Mouse (Mus musculus): ENCODE results near the gene Pafah1b3. TPM values are rescaled to one million over a fixed set of nuclear protein-coding genes. Genes with fewer than 3 reads are reported as not detected.

The Pafah1b3 gene
- total and polyA plus RNA-seq, 2 experiments from 2014 or later, result 484 to 534 TPM

DNA sequence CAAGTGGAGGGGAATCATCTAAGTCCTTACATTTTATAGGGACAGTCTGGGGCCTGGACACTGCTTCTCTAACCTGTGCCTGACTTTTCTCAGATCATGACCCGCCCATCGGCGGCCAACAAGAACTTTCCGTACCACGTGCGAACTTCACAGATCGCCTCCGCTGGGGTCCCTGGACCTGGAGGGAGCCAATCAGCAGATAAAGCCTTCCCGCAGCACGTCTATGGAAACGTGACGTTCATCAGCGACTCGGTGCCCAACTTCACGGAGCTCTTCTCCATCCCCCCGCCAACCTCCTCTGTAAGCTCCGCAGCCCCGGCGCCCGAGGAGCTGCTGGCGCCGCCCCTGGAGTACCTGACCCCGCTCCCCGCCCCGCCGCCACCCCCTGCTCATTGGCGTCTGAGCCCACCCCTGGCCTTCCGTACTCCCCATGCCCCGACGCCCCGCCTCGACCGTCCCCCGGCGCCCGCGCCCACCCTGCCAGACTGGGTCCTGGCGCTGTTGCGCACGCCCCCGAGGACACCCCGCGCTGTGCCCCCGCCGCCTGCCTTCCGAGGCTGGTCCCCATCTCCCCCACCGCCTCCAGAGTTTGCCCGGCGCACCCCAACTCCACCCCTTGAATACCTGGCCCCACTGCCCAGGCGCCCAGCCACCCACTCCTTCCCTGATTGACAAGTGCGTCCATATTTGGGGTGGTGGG is 17.0 kb upstream of the Pafah1b3 start:
- Histone ChIP-seq H3K4me1 (ENCODE audit: insufficient read depth, low read length) (peaks cover 13% of the 10 kb centered on the region; the same call in 1 of the 2 replicates), H3K9ac (replicated peaks; ENCODE audit: low read length) (peak overlapping the region; percentile 37; the same call in 1 of the 2 replicates), H3K27me3 (ENCODE audit: insufficient read depth, low read length) (peaks cover 16% of the 10 kb centered on the region; the same call in 1 of the 2 replicates), H3K36me3 (ENCODE audit: insufficient read depth, low read length) (no peaks in the 10 kb centered on the region), H3K27ac (peak overlapping the region; percentile 60; the same call in 1 of the 2 replicates), H3K4me3 (ENCODE audit: low read length) (peak overlapping the region; percentile 32), H3K4me2 (ENCODE audit: low read depth, low read length) (peak overlapping the region; percentile 58), H3K9me3 (ENCODE audit: low read length) (no peaks in the 10 kb centered on the region)
- DNase-seq (ENCODE audit: low spot score) (no peak), ATAC-seq (no peak)
- 7% methylated on average over 39 of the region's 51 CpGs for WGBS
- TF ChIP-seq CTCF (IDR thresholded peaks at IDR 0.05; ENCODE audit: low read depth), result no peak

DNA sequence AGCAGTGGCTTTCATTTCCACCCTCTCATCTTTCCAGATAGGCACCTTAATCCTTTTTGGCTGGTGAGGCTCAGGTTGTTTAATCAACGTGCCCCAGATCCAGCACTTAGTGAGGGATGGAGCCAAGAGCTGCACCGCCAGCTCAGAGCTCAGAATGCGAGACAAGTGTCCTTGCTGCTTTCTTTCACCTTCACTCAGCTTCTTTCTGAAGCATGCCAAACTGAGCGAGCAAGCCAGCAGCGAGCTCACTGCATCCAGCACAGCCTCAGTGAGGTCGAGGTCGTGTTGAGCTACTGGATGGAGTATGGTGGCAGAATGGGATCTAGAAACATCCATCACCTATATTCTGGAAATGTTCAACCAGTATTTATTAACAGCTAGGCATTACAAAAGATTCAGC is 15.5 kb upstream of the Pafah1b3 start:
- H3K27me3 ChIP-seq (ENCODE audit: insufficient read depth, low read length), result peaks cover 16% of the 10 kb centered on the region; the same call in 1 of the 2 replicates
- 53% methylated on average over 7 of the region's 7 CpGs for WGBS
- 0 out of 2 replicates have a peak, but pooled peaks cover 3% of the 10 kb centered on the region for H3K36me3 ChIP-seq (ENCODE audit: insufficient read depth, low read length)
- H3K4me1 ChIP-seq (ENCODE audit: insufficient read depth, low read length), result peaks cover 10% of the 10 kb centered on the region; the same call in 1 of the 2 replicates
- H3K4me3 ChIP-seq (ENCODE audit: low read length), result no peak overlapping the region
- no peak overlapping the region for H3K4me2 ChIP-seq (ENCODE audit: low read depth, low read length)
- no peak for DNase-seq (ENCODE audit: low spot score)
- no peak overlapping the region for H3K27ac ChIP-seq
- H3K9ac ChIP-seq (replicated peaks; ENCODE audit: low read length), result no peak overlapping the region
- H3K9me3 ChIP-seq (ENCODE audit: low read length), result no peaks in the 10 kb centered on the region
- no peak for ATAC-seq
- no peak for TF ChIP-seq CTCF (IDR thresholded peaks at IDR 0.05; ENCODE audit: low read depth)

GRCm38 (mm10) chr7:25311193-25311592 is 13.4 kb upstream of the Pafah1b3 start:
- H3K27me3 ChIP-seq (ENCODE audit: insufficient read depth, low read length), result peaks cover 16% of the 10 kb centered on the region; the same call in 1 of the 2 replicates
- H3K4me3 ChIP-seq (ENCODE audit: low read length), result no peak overlapping the region
- peaks cover 10% of the 10 kb centered on the region; the same call in 1 of the 2 replicates for H3K4me1 ChIP-seq (ENCODE audit: insufficient read depth, low read length)
- no peaks in the 10 kb centered on the region for H3K9me3 ChIP-seq (ENCODE audit: low read length)
- TF ChIP-seq CTCF (IDR thresholded peaks at IDR 0.05; ENCODE audit: low read depth), result no peak
- DNase-seq (ENCODE audit: low spot score) (no peak), ATAC-seq (no peak)
- no peak overlapping the region for H3K4me2 ChIP-seq (ENCODE audit: low read depth, low read length)
- H3K36me3 ChIP-seq (ENCODE audit: insufficient read depth, low read length), result 0 out of 2 replicates have a peak, but pooled peaks cover 3% of the 10 kb centered on the region
- H3K9ac ChIP-seq (replicated peaks; ENCODE audit: low read length), result no peak overlapping the region
- H3K27ac ChIP-seq, result no peak overlapping the region
- WGBS, result 76% methylated on average over 11 of the region's 11 CpGs

DNA sequence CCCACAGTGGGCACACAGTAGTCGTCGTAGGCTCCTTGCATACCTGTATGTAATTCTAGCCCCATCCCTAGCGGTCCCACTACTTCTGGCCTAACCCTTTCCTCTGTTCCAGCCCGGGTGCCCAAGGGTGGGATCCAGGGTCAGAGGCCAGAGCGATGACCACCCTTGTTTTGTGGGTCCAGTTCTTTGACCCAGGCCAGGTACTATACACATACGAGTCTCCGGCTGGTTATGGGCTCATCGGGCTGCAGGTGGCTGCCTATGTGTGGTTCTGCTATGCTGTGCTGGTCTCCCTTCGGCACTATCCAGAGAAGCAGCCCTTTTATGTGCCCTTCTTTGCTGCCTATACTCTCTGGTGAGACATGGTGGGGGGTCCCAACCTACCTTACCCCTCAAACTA is 11.6 kb upstream of the Pafah1b3 start:
- DNase-seq (ENCODE audit: low spot score) (no peak), ATAC-seq (no peak)
- 89% methylated on average over 9 of the region's 9 CpGs for WGBS
- Histone ChIP-seq H3K4me1 (ENCODE audit: insufficient read depth, low read length) (no peaks in the 10 kb centered on the region), H3K4me3 (ENCODE audit: low read length) (no peak overlapping the region), H3K9me3 (ENCODE audit: low read length) (no peaks in the 10 kb centered on the region), H3K36me3 (ENCODE audit: insufficient read depth, low read length) (0 out of 2 replicates have a peak, but pooled peaks cover 3% of the 10 kb centered on the region), H3K9ac (replicated peaks; ENCODE audit: low read length) (no peak overlapping the region), H3K27ac (no peak overlapping the region), H3K27me3 (ENCODE audit: insufficient read depth, low read length) (peaks cover 16% of the 10 kb centered on the region; the same call in 1 of the 2 replicates), H3K4me2 (ENCODE audit: low read depth, low read length) (no peak overlapping the region)
- TF ChIP-seq CTCF (IDR thresholded peaks at IDR 0.05; ENCODE audit: low read depth), result no peak

DNA sequence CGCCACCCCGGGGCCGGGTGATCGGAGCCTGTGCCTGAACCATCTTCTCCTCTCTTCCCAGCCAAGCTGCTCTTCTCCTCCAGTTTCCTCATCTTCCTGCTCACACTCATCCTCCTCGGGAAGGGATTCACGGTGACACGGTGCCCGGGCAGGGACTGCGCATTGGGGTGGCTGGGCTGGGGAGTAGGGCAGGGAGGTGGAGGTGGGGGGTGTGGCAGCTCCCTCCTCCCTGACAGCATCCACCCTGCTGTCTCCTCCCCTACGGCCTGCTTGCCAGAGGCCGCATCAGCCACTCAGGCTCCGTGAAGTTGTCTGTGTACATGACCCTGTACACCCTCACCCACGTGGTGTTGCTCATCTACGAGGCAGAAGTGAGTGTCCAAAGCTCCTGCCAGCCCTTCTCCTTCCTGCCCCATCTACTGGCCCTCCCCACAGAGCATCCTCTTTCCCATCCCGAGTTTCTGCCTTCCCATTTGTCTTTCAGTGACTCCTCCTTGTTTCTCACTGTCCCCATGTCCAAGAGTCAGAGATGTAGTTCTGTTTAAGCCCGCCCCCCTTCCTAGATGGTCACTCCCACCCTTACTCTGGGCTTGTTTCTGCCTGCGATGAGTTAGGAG is 11.0 kb upstream of the Pafah1b3 start:
- Histone ChIP-seq H3K27ac (no peak overlapping the region), H3K36me3 (ENCODE audit: insufficient read depth, low read length) (0 out of 2 replicates have a peak, but pooled peaks cover 3% of the 10 kb centered on the region), H3K4me3 (ENCODE audit: low read length) (no peak overlapping the region), H3K27me3 (ENCODE audit: insufficient read depth, low read length) (peaks cover 11% of the 10 kb centered on the region; the same call in 1 of the 2 replicates), H3K4me1 (ENCODE audit: insufficient read depth, low read length) (no peaks in the 10 kb centered on the region), H3K4me2 (ENCODE audit: low read depth, low read length) (no peak overlapping the region), H3K9ac (replicated peaks; ENCODE audit: low read length) (no peak overlapping the region), H3K9me3 (ENCODE audit: low read length) (no peaks in the 10 kb centered on the region)
- TF ChIP-seq CTCF (IDR thresholded peaks at IDR 0.05; ENCODE audit: low read depth), result no peak
- no peak for ATAC-seq
- WGBS, result 60% methylated on average over 17 of the region's 17 CpGs
- no peak for DNase-seq (ENCODE audit: low spot score)

- H3K4me1 ChIP-seq (ENCODE audit: insufficient read depth, low read length), result no peaks in the 10 kb centered on the region
- ATAC-seq (peak; percentile 21; the same call in 1 of the 2 replicates), DNase-seq (ENCODE audit: low spot score) (no peak)
- H3K36me3 ChIP-seq (ENCODE audit: insufficient read depth, low read length), result 0 out of 2 replicates have a peak, but pooled peaks cover 3% of the 10 kb centered on the region
- H3K27ac ChIP-seq, result peak overlapping the region; percentile 90
- H3K4me2 ChIP-seq (ENCODE audit: low read depth, low read length), result peak overlapping the region; percentile 88
- 33% methylated on average over 2 of the region's 2 CpGs for WGBS
- peak overlapping the region; percentile 87; the same call in 1 of the 2 replicates for H3K9ac ChIP-seq (replicated peaks; ENCODE audit: low read length)
- H3K4me3 ChIP-seq (ENCODE audit: low read length), result peak overlapping the region; percentile 78
- H3K9me3 ChIP-seq (ENCODE audit: low read length), result no peaks in the 10 kb centered on the region
- no peaks in the 10 kb centered on the region for H3K27me3 ChIP-seq (ENCODE audit: insufficient read depth, low read length)
- no peak for TF ChIP-seq CTCF (IDR thresholded peaks at IDR 0.05; ENCODE audit: low read depth)
These were observed 8.8 kb upstream of the Pafah1b3 start for GRCm38 (mm10) chr7:25306614-25306996.

Data from hindbrain, postnatal 0 days (tissue).